23 mouse cellular contexts compared by ENCODE assay signal in genomic region chr7:46200021-46200420, GRCm38 (mm10). TPM values are rescaled to one million over a fixed set of nuclear protein-coding genes. Genes with fewer than 3 reads are reported as not detected.
DNase-seq lines count a peak whose midpoint lies in the region; ATAC-seq and TF ChIP-seq lines count a peak whose summit lies in the region.
"Had no signal": no experiment of that assay in that cellular context is flagged by ENCODE, and none has a peak within 500 bp of the region (broad histone marks: within the 10 kb centered on the region; RNA-seq: fewer than 3 reads in every experiment).

No protein-coding gene starts in this region.

- H3K9ac ChIP-seq in lung, postnatal 0 days (replicated peaks; ENCODE audit: low read depth): no peak overlapping the region
- H3K9ac ChIP-seq: forebrain, embryonic 13.5 days; hindbrain, embryonic 12.5 days had no signal

- H3K9me3 ChIP-seq in lung, postnatal 0 days (ENCODE audit: low read length): no peaks in the 10 kb centered on the region
- H3K9me3 ChIP-seq: embryonic facial prominence, embryonic 10.5 days; forebrain, embryonic 13.5 days; heart, embryonic 10.5 days; hindbrain, embryonic 12.5 days had no signal

- no peak for TF ChIP-seq EP300 in lung, postnatal 0 days (IDR thresholded peaks at IDR 0.05)

- TF ChIP-seq CTCF in thymus, adult 2 months (IDR thresholded peaks at IDR 0.05; ENCODE audit: borderline replicate concordance, control insufficient read depth, extremely low read depth, insufficient read depth, low read length, poor library complexity): no peak
- TF ChIP-seq CTCF in bone marrow, adult 2 months (IDR thresholded peaks at IDR 0.05; ENCODE audit: control insufficient read depth, insufficient read depth, low read length): no peak
- TF ChIP-seq CTCF in lung, postnatal 0 days (IDR thresholded peaks at IDR 0.05): no peak

- ATAC-seq in lung, postnatal 0 days: no peak
- ATAC-seq: activated CD4-positive, CD25-positive, alpha-beta regulatory T cell, adult 4 months; CD4-positive, CD25-positive, alpha-beta regulatory T cell, adult 4 months; forebrain, embryonic 13.5 days; hindbrain, embryonic 16.5 days; inflammation-experienced regulatory T-cells, adult 6 months had no signal

- H3K36me3 ChIP-seq in thymus, adult 2 months (ENCODE audit: control insufficient read depth, insufficient read depth, low read length): no peaks in the 10 kb centered on the region
- no peaks in the 10 kb centered on the region for H3K36me3 ChIP-seq in lung, postnatal 0 days (ENCODE audit: insufficient read depth, low read length)
- H3K36me3 ChIP-seq: embryonic facial prominence, embryonic 10.5 days; heart, embryonic 10.5 days; hindbrain, embryonic 12.5 days had no signal

- H3K4me3 ChIP-seq in thymus, adult 2 months (ENCODE audit: control insufficient read depth, insufficient read depth, low read length): no peak overlapping the region
- peak overlapping the region; percentile 32 for H3K4me3 ChIP-seq in bone marrow, adult 2 months (replicated peaks; ENCODE audit: control insufficient read depth, low read depth, low read length)
- no peak overlapping the region for H3K4me3 ChIP-seq in lung, postnatal 0 days (ENCODE audit: low read depth, low read length)
- H3K4me3 ChIP-seq: embryonic facial prominence, embryonic 10.5 days; forebrain, embryonic 13.5 days; heart, embryonic 10.5 days; hindbrain, embryonic 12.5 days had no signal

- H3K27me3 ChIP-seq in thymus, adult 2 months (ENCODE audit: control insufficient read depth, insufficient read depth, low read length): no peaks in the 10 kb centered on the region
- H3K27me3 ChIP-seq in lung, postnatal 0 days (replicated peaks; ENCODE audit: insufficient read depth, low read length): no peaks in the 10 kb centered on the region
- H3K27me3 ChIP-seq: forebrain, embryonic 13.5 days; hindbrain, embryonic 12.5 days had no signal

- peak; percentile 54 to 68 for DNase-seq in cerebellum, postnatal 10 days
- DNase-seq in cerebellum, adult 18-20 months: no peak
- peak; percentile 6 for DNase-seq in thymus, adult 2 months
- no peak for DNase-seq in thymus, adult 18-20 months
- no peak for DNase-seq in lung, postnatal 0 days (ENCODE audit: low spot score)
- DNase-seq in right cerebral cortex, adult 2 months (ENCODE audit: low spot score in 2 of 2): no peak
- DNase-seq: adrenal gland, postnatal 14 days; B cell, adult 2 months; cerebellum, adult 8-10 months; gastrocnemius, postnatal 10 days; heart, adult 18-20 months; heart, postnatal 10 days; heart, postnatal 4 days had no signal

- H3K4me1 ChIP-seq in thymus, adult 2 months (replicated peaks; ENCODE audit: control insufficient read depth, insufficient read depth, low read length): no peaks in the 10 kb centered on the region
- H3K4me1 ChIP-seq in bone marrow, adult 2 months (ENCODE audit: control insufficient read depth, insufficient read depth, low read length): peaks cover 1% of the 10 kb centered on the region; the same call in 1 of the 2 replicates
- H3K4me1 ChIP-seq in lung, postnatal 0 days (ENCODE audit: insufficient read depth, low read depth, low read length): no peaks in the 10 kb centered on the region

- no peak for TF ChIP-seq POLR2A in thymus, adult 2 months (IDR thresholded peaks at IDR 0.05; ENCODE audit: control insufficient read depth, extremely low read depth, insufficient read depth, low read length, poor library complexity)
- TF ChIP-seq POLR2A in bone marrow, adult 2 months (IDR thresholded peaks at IDR 0.05; ENCODE audit: borderline replicate concordance, control insufficient read depth, low read depth, low read length): no peak

- no peak overlapping the region for H3K4me2 ChIP-seq in lung, postnatal 0 days (replicated peaks; ENCODE audit: low read depth, low read length)
- H3K4me2 ChIP-seq: forebrain, embryonic 13.5 days; hindbrain, embryonic 12.5 days had no signal

- 61% methylated on average over 6 of the region's 6 CpGs for WGBS in thymus, adult 2 months
- WGBS in bone marrow, adult 2 months: 46% methylated on average over 6 of the region's 6 CpGs
- 66% methylated on average over 6 of the region's 6 CpGs for WGBS in lung, postnatal 0 days

- H3K27ac ChIP-seq in thymus, adult 2 months (ENCODE audit: control insufficient read depth, insufficient read depth, low read length): no peak overlapping the region
- H3K27ac ChIP-seq in bone marrow, adult 2 months (ENCODE audit: control insufficient read depth, insufficient read depth, low read depth, low read length, poor library complexity): no peak overlapping the region
- no peak overlapping the region for H3K27ac ChIP-seq in lung, postnatal 0 days (ENCODE audit: low read length)
- H3K27ac ChIP-seq: forebrain, embryonic 13.5 days; heart, embryonic 10.5 days; hindbrain, embryonic 12.5 days had no signal

RNA-seq across cellular contexts. Expression of gene Abcc8, which starts 20.2 kb away (rescaled TPM):
- polyA plus RNA-seq in thymus, adult 2 months (2012; rRNA removed): 2.6 and 4.1 TPM in 2 replicates
- not detected in 2 replicates for polyA plus RNA-seq in bone marrow, adult 2 months (2011; ENCODE audit: insufficient read depth, insufficient read length, low replicate concordance, missing spikeins)
- 0.92 and 1.1 TPM in 2 replicates for polyA plus RNA-seq in lung, postnatal 0 days (2015; fragmentation: Nextera tagmentation; extraction: Ambion mirVana)
- polyA plus RNA-seq: activated CD4-positive, CD25-positive, alpha-beta regulatory T cell, adult 4 months; CD4-positive, CD25-positive, alpha-beta regulatory T cell, adult 4 months; inflammation-experienced regulatory T-cells, adult 6 months had no signal

RNA-seq across cellular contexts. Expression of gene Ush1c, which starts 38.3 kb away (rescaled TPM):
- 0.20 and 0.77 TPM in 2 replicates for polyA plus RNA-seq in thymus, adult 2 months (2012; rRNA removed)
- polyA plus RNA-seq in bone marrow, adult 2 months (2011; ENCODE audit: insufficient read depth, insufficient read length, low replicate concordance, missing spikeins): not detected in 2 replicates
- polyA plus RNA-seq in lung, postnatal 0 days (2015; fragmentation: Nextera tagmentation; extraction: Ambion mirVana): 0.13 TPM in 1 of 2 replicates, not detected in the other
- polyA plus RNA-seq: activated CD4-positive, CD25-positive, alpha-beta regulatory T cell, adult 4 months; CD4-positive, CD25-positive, alpha-beta regulatory T cell, adult 4 months; inflammation-experienced regulatory T-cells, adult 6 months had no signal

RNA-seq across cellular contexts. Expression of gene Otog, which starts 40.8 kb away (rescaled TPM):
- polyA plus RNA-seq in thymus, adult 2 months (2012; rRNA removed): 0.43 TPM in 2 replicates
- not detected in 2 replicates for polyA plus RNA-seq in bone marrow, adult 2 months (2011; ENCODE audit: insufficient read depth, insufficient read length, low replicate concordance, missing spikeins)
- polyA plus RNA-seq in lung, postnatal 0 days (2015; fragmentation: Nextera tagmentation; extraction: Ambion mirVana): not detected in 2 replicates
- polyA plus RNA-seq: activated CD4-positive, CD25-positive, alpha-beta regulatory T cell, adult 4 months; CD4-positive, CD25-positive, alpha-beta regulatory T cell, adult 4 months; forebrain, embryonic 13.5 days; heart, embryonic 10.5 days; heart, embryonic 14.5 days; inflammation-experienced regulatory T-cells, adult 6 months had no signal

Comparison
In these comparisons a context has a peak if more than half of its experiments do, and no peak if none do; other contexts are left out.
1. DNase-seq: peak in cerebellum, postnatal 10 days (2 of 2) and thymus, adult 2 months (single experiment); none in cerebellum, adult 18-20 months (0 of 2), thymus, adult 18-20 months (0 of 2), lung, postnatal 0 days (single experiment) and right cerebral cortex, adult 2 months (0 of 2).